Mouse (Mus musculus) liver, embryonic 16.5 days (tissue): ENCODE measurements around the gene Zfand3. TPM values are rescaled to one million over a fixed set of nuclear protein-coding genes. Genes with fewer than 3 reads are reported as not detected.
A peak's percentile ranks its signal among the peaks of the same experiment; 100 is the strongest.

ENCODE experiments used
- ATAC-seq: fragments of 200-750 bp; cut with Nextera tagmentation; 2 replicates; pipeline ENCODE4 v1.8.0; 2017; ENCODE audit warnings: low read depth, mild to moderate bottlenecking, moderate number of reproducible peaks, moderate library complexity
- H3K27ac ChIP-seq: fragments of 300-500 bp; sonication (generic); 2 replicates; pipeline ENCODE4 v1.5.1; 2014; ENCODE audit warnings: mild to moderate bottlenecking, low read length
- H3K27me3 ChIP-seq: fragments of 300-500 bp; sonication (generic); 2 replicates; pipeline ENCODE4 v1.6.1; 2014; ENCODE audit warnings: low read depth, low read length, mixed read lengths; ENCODE audit not compliant: control insufficient read depth, insufficient read depth
- H3K36me3 ChIP-seq: fragments of 300-500 bp; sonication (generic); 2 replicates; pipeline ENCODE4 v1.6.1; 2014; ENCODE audit warnings: mild to moderate bottlenecking; ENCODE audit not compliant: control insufficient read depth, insufficient read depth
- H3K4me1 ChIP-seq: fragments of 300-500 bp; sonication (generic); 2 replicates; pipeline ENCODE4 v1.6.1; 2014; ENCODE audit warnings: low read depth, low read length, mixed read lengths; ENCODE audit not compliant: control insufficient read depth
- H3K4me2 ChIP-seq: fragments of 300-500 bp; sonication (generic); 2 replicates; pipeline ENCODE4 v1.6.1; 2014; ENCODE audit warnings: low read depth, low read length, mixed read lengths
- H3K4me3 ChIP-seq: fragments of 300-500 bp; sonication (generic); 2 replicates; pipeline ENCODE4 v1.5.1; 2014; ENCODE audit warnings: low read depth, mild to moderate bottlenecking, low read length
- H3K9ac ChIP-seq: fragments of 300-500 bp; sonication (generic); 2 replicates; pipeline ENCODE4 v1.6.1; 2014; ENCODE audit warnings: low read depth, low read length
- H3K9me3 ChIP-seq: fragments of 300-500 bp; sonication (generic); replicated peaks from 2 replicates; pipeline ENCODE4 v1.6.1; 2016; ENCODE audit warnings: low read length; ENCODE audit not compliant: control insufficient read depth
- WGBS: fragments of 180-500 bp; shearing (Covaris S2); extraction: QIAGEN DNeasy Blood & Tissue Kit; methylation state at CpG from one replicate; pipeline ENCODE4 v1.1.7; 2014; ENCODE audit not compliant: insufficient replicate concordance; 5-methylcytosine and 5-hydroxymethylcytosine counted together
- polyA plus RNA-seq: library from polyadenylated mRNA; unstranded; fragments of >200 nt; fragmentation: Nextera tagmentation; extraction: Ambion mirVana; gene quantifications from 2 replicates; pipeline ENCODE4 v1.2.1, GENCODE M21; 2015

Zfand3 gene
- polyA plus RNA-seq, 1 experiment from 2014 or later, result 16.3 TPM

GRCm38 (mm10) chr17:30029633-30030226 is 25.2 kb downstream of the Zfand3 start:
- Histone ChIP-seq H3K9me3 (no peaks in the 10 kb centered on the region), H3K4me3 (no peak overlapping the region), H3K36me3 (no peaks in the 10 kb centered on the region), H3K4me2 (no peak overlapping the region), H3K4me1 (peaks cover 31% of the 10 kb centered on the region), H3K27me3 (no peaks in the 10 kb centered on the region), H3K9ac (no peak overlapping the region), H3K27ac (no peak overlapping the region)
- WGBS, result 33% methylated on average over 7 of the region's 7 CpGs
- ATAC-seq, result 0 out of 2 replicates have a peak, but pooled peaks have one; percentile 8

DNA sequence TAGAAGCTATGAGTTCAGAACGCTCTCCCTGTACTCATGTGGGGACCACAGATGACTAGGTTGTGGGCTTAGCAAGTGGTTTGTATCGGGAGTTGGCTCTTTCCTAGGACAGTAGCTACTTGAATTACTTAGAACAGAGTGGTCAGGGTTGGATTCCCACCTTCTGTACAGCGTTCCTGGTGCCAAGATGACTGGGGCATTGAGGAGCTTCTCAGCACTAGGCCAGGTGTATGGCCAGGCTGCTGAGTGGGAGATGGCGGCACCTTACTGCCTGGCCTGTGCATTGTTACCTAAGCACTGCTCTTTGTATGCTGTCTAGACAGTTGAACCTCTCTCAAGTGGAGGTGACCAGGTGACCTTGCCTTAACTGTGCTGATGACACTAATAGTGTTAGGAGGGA is 28.3 kb downstream of the Zfand3 start:
- peaks cover 14% of the 10 kb centered on the region for H3K4me1 ChIP-seq
- WGBS, result 82% methylated on average over 4 of the region's 4 CpGs
- H3K4me3 ChIP-seq, result no peak overlapping the region

DNA sequence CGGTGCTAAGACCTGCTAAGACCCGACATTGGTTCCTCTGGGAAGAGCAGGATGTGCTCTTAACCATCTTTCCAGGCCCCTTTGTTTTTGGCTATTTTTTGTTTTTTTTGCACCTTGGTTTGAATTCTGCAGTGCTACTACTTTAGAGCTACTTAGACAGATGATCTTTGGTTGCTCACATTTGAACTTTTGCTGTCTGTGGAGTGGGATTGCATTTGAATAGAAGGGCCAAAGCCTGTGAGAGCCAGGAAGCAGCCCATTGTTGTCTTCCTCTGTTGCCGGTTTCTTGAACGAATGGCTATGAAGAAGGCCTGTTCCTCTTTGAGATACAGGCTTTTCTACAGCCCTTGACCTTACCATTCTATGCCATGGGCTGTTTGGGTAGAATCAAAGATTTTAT is 29.5 kb downstream of the Zfand3 start:
- H3K4me2 ChIP-seq, result no peak overlapping the region
- no peak for ATAC-seq
- H3K36me3 ChIP-seq, result no peaks in the 10 kb centered on the region
- peaks cover 9% of the 10 kb centered on the region for H3K4me1 ChIP-seq
- no peaks in the 10 kb centered on the region for H3K27me3 ChIP-seq
- no peaks in the 10 kb centered on the region for H3K9me3 ChIP-seq
- H3K4me3 ChIP-seq, result no peak overlapping the region
- H3K9ac ChIP-seq, result no peak overlapping the region
- WGBS, result 57% methylated on average over 4 of the region's 4 CpGs
- H3K27ac ChIP-seq, result no peak overlapping the region

More for the DNA sequence above, 28.3 kb downstream of the Zfand3 start:
- H3K27ac ChIP-seq, result no peak overlapping the region
- no peak overlapping the region for H3K9ac ChIP-seq
- H3K4me2 ChIP-seq, result no peak overlapping the region
- no peaks in the 10 kb centered on the region for H3K36me3 ChIP-seq
- H3K9me3 ChIP-seq, result no peaks in the 10 kb centered on the region
- ATAC-seq, result no peak
- H3K27me3 ChIP-seq, result no peaks in the 10 kb centered on the region

- ATAC-seq, result no peak
- WGBS, result 46% methylated on average over 4 of the region's 4 CpGs
- no peak overlapping the region for H3K4me2 ChIP-seq
- H3K36me3 ChIP-seq, result no peaks in the 10 kb centered on the region
- no peaks in the 10 kb centered on the region for H3K9me3 ChIP-seq
- H3K27ac ChIP-seq, result no peak overlapping the region
- no peak overlapping the region for H3K9ac ChIP-seq
- no peaks in the 10 kb centered on the region for H3K27me3 ChIP-seq
- no peaks in the 10 kb centered on the region for H3K4me1 ChIP-seq
- no peak overlapping the region for H3K4me3 ChIP-seq
Measured at GRCm38 (mm10) chr17:30035216-30036005, 30.9 kb downstream of the Zfand3 start.

- WGBS, result 71% methylated on average over 7 of the region's 7 CpGs
- Histone ChIP-seq H3K4me2 (no peak overlapping the region), H3K9me3 (no peaks in the 10 kb centered on the region), H3K36me3 (no peaks in the 10 kb centered on the region), H3K4me1 (no peaks in the 10 kb centered on the region; the same call in none of the 2 replicates), H3K9ac (no peak overlapping the region), H3K27ac (no peak overlapping the region), H3K27me3 (no peaks in the 10 kb centered on the region), H3K4me3 (no peak overlapping the region)
- ATAC-seq, result no peak
Measured at GRCm38 (mm10) chr17:30043163-30043822, 38.8 kb downstream of the Zfand3 start.

GRCm38 (mm10) chr17:30045181-30045580 is 40.6 kb downstream of the Zfand3 start:
- no peak overlapping the region for H3K9ac ChIP-seq
- no peak overlapping the region for H3K4me3 ChIP-seq
- no peaks in the 10 kb centered on the region for H3K36me3 ChIP-seq
- H3K27ac ChIP-seq, result no peak overlapping the region
- no peaks in the 10 kb centered on the region for H3K27me3 ChIP-seq
- no peaks in the 10 kb centered on the region; the same call in none of the 2 replicates for H3K4me1 ChIP-seq
- WGBS, result 75% methylated on average over 2 of the region's 2 CpGs
- ATAC-seq, result no peak
- no peaks in the 10 kb centered on the region for H3K9me3 ChIP-seq
- H3K4me2 ChIP-seq, result no peak overlapping the region

- Histone ChIP-seq H3K9me3 (no peaks in the 10 kb centered on the region), H3K27me3 (no peaks in the 10 kb centered on the region), H3K4me2 (no peak overlapping the region), H3K4me1 (no peaks in the 10 kb centered on the region; the same call in none of the 2 replicates), H3K4me3 (no peak overlapping the region), H3K36me3 (no peaks in the 10 kb centered on the region), H3K27ac (no peak overlapping the region), H3K9ac (no peak overlapping the region)
- 81% methylated on average over 5 of the region's 5 CpGs for WGBS
- ATAC-seq, result no peak
Measured at GRCm38 (mm10) chr17:30046654-30047053, 42.1 kb downstream of the Zfand3 start.

DNA sequence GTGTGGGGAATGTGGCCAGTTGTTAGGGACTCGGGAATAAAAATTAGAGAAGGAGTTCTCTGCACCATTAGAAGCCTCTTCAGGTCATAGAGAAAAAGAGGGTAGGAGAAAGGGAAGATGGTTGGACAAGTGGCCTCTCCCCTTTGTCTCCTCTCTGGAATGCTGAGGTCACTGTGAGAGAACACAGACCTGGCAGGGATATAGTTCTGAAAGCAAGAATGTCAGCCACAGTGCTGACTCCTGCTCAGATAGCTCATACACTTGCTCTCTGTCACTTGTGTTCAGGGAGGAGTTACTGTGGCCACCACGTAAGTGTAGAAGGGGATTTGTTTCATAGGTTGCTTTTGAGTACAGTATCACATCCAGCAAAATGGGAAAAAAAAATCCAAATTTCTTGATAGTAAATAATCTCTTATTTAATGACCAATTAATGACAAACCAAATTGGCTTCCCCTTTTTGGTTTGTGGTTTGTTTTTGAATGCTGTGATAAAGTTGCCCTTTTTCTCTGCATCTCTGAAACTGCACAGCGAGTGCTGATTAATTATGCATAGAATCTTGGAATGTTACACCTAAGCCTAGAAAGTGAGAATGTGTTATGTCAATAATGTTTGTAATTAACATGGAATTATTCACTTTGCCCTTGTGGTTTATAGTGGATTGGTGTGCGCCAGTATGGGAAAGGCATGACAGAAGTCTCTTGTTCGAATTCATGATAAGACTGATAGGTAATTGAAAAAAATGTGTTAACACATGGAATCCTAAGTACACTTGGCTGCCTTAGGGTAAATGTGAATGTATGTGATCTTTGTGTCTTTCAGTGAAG is 47.2 kb downstream of the Zfand3 start:
- Histone ChIP-seq H3K4me3 (no peak overlapping the region), H3K9ac (no peak overlapping the region), H3K36me3 (no peaks in the 10 kb centered on the region), H3K27ac (no peak overlapping the region), H3K9me3 (no peaks in the 10 kb centered on the region), H3K27me3 (no peaks in the 10 kb centered on the region), H3K4me2 (no peak overlapping the region), H3K4me1 (peaks cover 2% of the 10 kb centered on the region)
- WGBS, result 60% methylated on average over 5 of the region's 5 CpGs
- no peak for ATAC-seq
